Mouse (Mus musculus): ENCODE measurements around the gene Opcml. TPM values are rescaled to one million over a fixed set of nuclear protein-coding genes. Genes with fewer than 3 reads are reported as not detected.

Gene Opcml
- polyA plus RNA-seq, 1 experiment from 2014 or later, result 6.0 TPM

GRCm38 (mm10) chr9:27791639-27791966, 1.0 kb downstream of the Opcml start:
- Histone ChIP-seq H3K9me3 (ENCODE audit: control insufficient read depth, low read length) (no peaks in the 10 kb centered on the region), H3K4me1 (ENCODE audit: control insufficient read depth, insufficient read depth, low read length) (peaks cover 4% of the 10 kb centered on the region; the same call in 1 of the 2 replicates), H3K9ac (ENCODE audit: low read depth, low read length) (peak overlapping the region; percentile 47), H3K4me2 (ENCODE audit: low read depth, low read length) (peak overlapping the region; percentile 59), H3K4me3 (ENCODE audit: low read depth, low read length) (peak overlapping the region; percentile 37), H3K27me3 (replicated peaks; ENCODE audit: control insufficient read depth, insufficient read depth, low read length) (peaks cover 50% of the 10 kb centered on the region), H3K36me3 (ENCODE audit: control insufficient read depth, insufficient read depth, low read length) (no peaks in the 10 kb centered on the region), H3K27ac (replicated peaks; ENCODE audit: low read depth, low read length) (no peak overlapping the region)
- no peak for DNase-seq (ENCODE audit: low spot score)
- 2% methylated on average over 12 of the region's 12 CpGs for WGBS
- ATAC-seq (ENCODE audit: low read depth), result no peak

- DNase-seq (ENCODE audit: low spot score) (no peak), ATAC-seq (ENCODE audit: low read depth) (no peak)
- Histone ChIP-seq H3K9me3 (ENCODE audit: control insufficient read depth, low read length) (no peaks in the 10 kb centered on the region), H3K4me1 (ENCODE audit: control insufficient read depth, insufficient read depth, low read length) (peaks cover 4% of the 10 kb centered on the region; the same call in 1 of the 2 replicates), H3K36me3 (ENCODE audit: control insufficient read depth, insufficient read depth, low read length) (no peaks in the 10 kb centered on the region), H3K4me2 (ENCODE audit: low read depth, low read length) (peak overlapping the region; percentile 59; the same call in 1 of the 2 replicates), H3K4me3 (ENCODE audit: low read depth, low read length) (peak overlapping the region; percentile 37), H3K27me3 (replicated peaks; ENCODE audit: control insufficient read depth, insufficient read depth, low read length) (peaks cover 50% of the 10 kb centered on the region), H3K27ac (replicated peaks; ENCODE audit: low read depth, low read length) (no peak overlapping the region), H3K9ac (ENCODE audit: low read depth, low read length) (no peak overlapping the region)
- WGBS, result 32% methylated on average over 2 of the region's 2 CpGs
Measured at GRCm38 (mm10) chr9:27792226-27792625, 1.7 kb downstream of the Opcml start.

GRCm38 (mm10) chr9:27792994-27793393, 2.4 kb downstream of the Opcml start:
- ATAC-seq (ENCODE audit: low read depth), result no peak
- peaks cover 4% of the 10 kb centered on the region; the same call in 1 of the 2 replicates for H3K4me1 ChIP-seq (ENCODE audit: control insufficient read depth, insufficient read depth, low read length)
- H3K27ac ChIP-seq (replicated peaks; ENCODE audit: low read depth, low read length), result no peak overlapping the region
- peaks cover 50% of the 10 kb centered on the region for H3K27me3 ChIP-seq (replicated peaks; ENCODE audit: control insufficient read depth, insufficient read depth, low read length)
- DNase-seq (ENCODE audit: low spot score), result no peak
- no peaks in the 10 kb centered on the region for H3K9me3 ChIP-seq (ENCODE audit: control insufficient read depth, low read length)
- H3K36me3 ChIP-seq (ENCODE audit: control insufficient read depth, insufficient read depth, low read length), result no peaks in the 10 kb centered on the region
- H3K4me2 ChIP-seq (ENCODE audit: low read depth, low read length), result no peak overlapping the region
- H3K9ac ChIP-seq (ENCODE audit: low read depth, low read length), result no peak overlapping the region
- 66% methylated on average over 3 of the region's 3 CpGs for WGBS
- H3K4me3 ChIP-seq (ENCODE audit: low read depth, low read length), result no peak overlapping the region

- H3K4me1 ChIP-seq (ENCODE audit: control insufficient read depth, insufficient read depth, low read length), result no peaks in the 10 kb centered on the region
- WGBS, result 81% methylated on average over 1 of the region's 1 CpGs
- H3K9ac ChIP-seq (ENCODE audit: low read depth, low read length), result no peak overlapping the region
- no peak overlapping the region for H3K4me2 ChIP-seq (ENCODE audit: low read depth, low read length)
- H3K36me3 ChIP-seq (ENCODE audit: control insufficient read depth, insufficient read depth, low read length), result no peaks in the 10 kb centered on the region
- no peak overlapping the region for H3K4me3 ChIP-seq (ENCODE audit: low read depth, low read length)
- no peak overlapping the region for H3K27ac ChIP-seq (replicated peaks; ENCODE audit: low read depth, low read length)
- H3K27me3 ChIP-seq (replicated peaks; ENCODE audit: control insufficient read depth, insufficient read depth, low read length), result peaks cover 24% of the 10 kb centered on the region
- H3K9me3 ChIP-seq (ENCODE audit: control insufficient read depth, low read length), result no peaks in the 10 kb centered on the region
- DNase-seq (ENCODE audit: low spot score) (no peak), ATAC-seq (ENCODE audit: low read depth) (no peak)
Measured at GRCm38 (mm10) chr9:27796535-27796934, 6.0 kb downstream of the Opcml start.

DNA sequence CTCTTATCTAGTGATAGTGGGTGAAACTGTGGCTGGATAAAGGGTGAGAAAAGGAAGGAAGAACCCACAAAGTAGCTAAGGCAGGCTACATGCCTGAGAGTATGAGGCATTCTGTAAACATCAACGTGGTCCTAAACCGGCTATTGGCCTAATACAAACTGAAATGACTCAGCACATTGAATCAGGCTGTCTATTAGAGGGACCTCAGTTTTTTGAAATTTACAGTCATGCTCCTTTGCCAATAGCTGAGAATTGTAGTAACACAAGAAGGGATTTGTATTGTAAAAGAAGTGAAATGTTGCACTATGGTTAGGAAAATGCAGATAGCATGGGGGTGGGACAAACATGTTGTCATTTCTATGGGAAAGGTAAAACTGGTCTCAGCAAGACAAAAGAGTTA, 10.4 kb downstream of the Opcml start:
- Histone ChIP-seq H3K27me3 (replicated peaks; ENCODE audit: control insufficient read depth, insufficient read depth, low read length) (no peaks in the 10 kb centered on the region), H3K27ac (replicated peaks; ENCODE audit: low read depth, low read length) (no peak overlapping the region), H3K4me2 (ENCODE audit: low read depth, low read length) (no peak overlapping the region), H3K9ac (ENCODE audit: low read depth, low read length) (no peak overlapping the region), H3K9me3 (ENCODE audit: control insufficient read depth, low read length) (no peaks in the 10 kb centered on the region), H3K4me3 (ENCODE audit: low read depth, low read length) (no peak overlapping the region), H3K4me1 (ENCODE audit: control insufficient read depth, insufficient read depth, low read length) (no peaks in the 10 kb centered on the region), H3K36me3 (ENCODE audit: control insufficient read depth, insufficient read depth, low read length) (no peaks in the 10 kb centered on the region)
- 84% methylated on average over 2 of the region's 2 CpGs for WGBS
- DNase-seq (ENCODE audit: low spot score), result no peak
- ATAC-seq (ENCODE audit: low read depth), result no peak

- WGBS, result 87% methylated on average over 3 of the region's 3 CpGs
- no peak overlapping the region for H3K9ac ChIP-seq (ENCODE audit: low read depth, low read length)
- no peaks in the 10 kb centered on the region for H3K4me1 ChIP-seq (ENCODE audit: control insufficient read depth, insufficient read depth, low read length)
- ATAC-seq (ENCODE audit: low read depth), result no peak
- DNase-seq (ENCODE audit: low spot score), result no peak
- no peak overlapping the region for H3K4me3 ChIP-seq (ENCODE audit: low read depth, low read length)
- no peaks in the 10 kb centered on the region for H3K27me3 ChIP-seq (replicated peaks; ENCODE audit: control insufficient read depth, insufficient read depth, low read length)
- H3K36me3 ChIP-seq (ENCODE audit: control insufficient read depth, insufficient read depth, low read length), result no peaks in the 10 kb centered on the region
- H3K4me2 ChIP-seq (ENCODE audit: low read depth, low read length), result no peak overlapping the region
- H3K9me3 ChIP-seq (ENCODE audit: control insufficient read depth, low read length), result no peaks in the 10 kb centered on the region
- H3K27ac ChIP-seq (replicated peaks; ENCODE audit: low read depth, low read length), result no peak overlapping the region
Measured at GRCm38 (mm10) chr9:27801807-27802206, 11.2 kb downstream of the Opcml start.

DNA sequence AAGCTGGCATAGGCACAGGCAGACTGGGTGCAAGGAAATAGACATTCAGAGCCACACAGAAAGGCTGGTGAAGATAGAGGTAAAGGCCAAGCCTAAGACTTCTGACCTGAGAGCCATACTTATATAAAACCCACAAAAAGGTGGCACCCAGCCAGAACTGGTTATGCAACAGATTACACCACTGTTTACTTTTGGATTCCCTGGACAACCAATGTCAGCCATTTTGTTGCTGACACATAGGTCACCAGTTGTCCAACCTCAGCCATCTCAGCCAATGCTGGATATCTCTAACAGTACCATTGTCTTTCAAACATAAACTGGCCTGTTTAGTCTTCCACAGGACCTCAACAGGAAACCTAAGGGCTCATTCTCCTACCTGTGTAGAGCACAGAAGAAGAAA, 11.8 kb downstream of the Opcml start:
- DNase-seq (ENCODE audit: low spot score) (no peak), ATAC-seq (ENCODE audit: low read depth) (no peak)
- Histone ChIP-seq H3K4me1 (ENCODE audit: control insufficient read depth, insufficient read depth, low read length) (no peaks in the 10 kb centered on the region), H3K9me3 (ENCODE audit: control insufficient read depth, low read length) (no peaks in the 10 kb centered on the region), H3K9ac (ENCODE audit: low read depth, low read length) (no peak overlapping the region), H3K27me3 (replicated peaks; ENCODE audit: control insufficient read depth, insufficient read depth, low read length) (no peaks in the 10 kb centered on the region), H3K4me2 (ENCODE audit: low read depth, low read length) (no peak overlapping the region), H3K27ac (replicated peaks; ENCODE audit: low read depth, low read length) (no peak overlapping the region), H3K4me3 (ENCODE audit: low read depth, low read length) (no peak overlapping the region), H3K36me3 (ENCODE audit: control insufficient read depth, insufficient read depth, low read length) (no peaks in the 10 kb centered on the region)

GRCm38 (mm10) chr9:27804461-27804860, 13.9 kb downstream of the Opcml start:
- 86% methylated on average over 3 of the region's 3 CpGs for WGBS
- Histone ChIP-seq H3K4me1 (ENCODE audit: control insufficient read depth, insufficient read depth, low read length) (no peaks in the 10 kb centered on the region), H3K27ac (replicated peaks; ENCODE audit: low read depth, low read length) (no peak overlapping the region), H3K9ac (ENCODE audit: low read depth, low read length) (no peak overlapping the region), H3K36me3 (ENCODE audit: control insufficient read depth, insufficient read depth, low read length) (no peaks in the 10 kb centered on the region), H3K27me3 (replicated peaks; ENCODE audit: control insufficient read depth, insufficient read depth, low read length) (no peaks in the 10 kb centered on the region), H3K4me2 (ENCODE audit: low read depth, low read length) (no peak overlapping the region), H3K9me3 (ENCODE audit: control insufficient read depth, low read length) (no peaks in the 10 kb centered on the region), H3K4me3 (ENCODE audit: low read depth, low read length) (no peak overlapping the region)
- DNase-seq (ENCODE audit: low spot score), result no peak
- no peak for ATAC-seq (ENCODE audit: low read depth)

GRCm38 (mm10) chr9:27809741-27810140, 19.2 kb downstream of the Opcml start:
- DNase-seq (ENCODE audit: low spot score), result no peak
- Histone ChIP-seq H3K27ac (replicated peaks; ENCODE audit: low read depth, low read length) (no peak overlapping the region), H3K4me1 (ENCODE audit: control insufficient read depth, insufficient read depth, low read length) (no peaks in the 10 kb centered on the region), H3K9ac (ENCODE audit: low read depth, low read length) (no peak overlapping the region), H3K27me3 (replicated peaks; ENCODE audit: control insufficient read depth, insufficient read depth, low read length) (no peaks in the 10 kb centered on the region), H3K4me3 (ENCODE audit: low read depth, low read length) (no peak overlapping the region), H3K9me3 (ENCODE audit: control insufficient read depth, low read length) (no peaks in the 10 kb centered on the region), H3K4me2 (ENCODE audit: low read depth, low read length) (no peak overlapping the region), H3K36me3 (ENCODE audit: control insufficient read depth, insufficient read depth, low read length) (no peaks in the 10 kb centered on the region)
- 86% methylated on average over 8 of the region's 8 CpGs for WGBS
- no peak for ATAC-seq (ENCODE audit: low read depth)

Measured in embryonic facial prominence, embryonic 14.5 days (tissue).